Mouse (Mus musculus) right cerebral cortex, adult 18-20 months (tissue): ENCODE measurements around the gene Rel.
A peak's percentile ranks its signal among the peaks of the same experiment; 100 is the strongest.
"Not testable (repeated sequence)": the region's sequence is repeated elsewhere in the genome, so short reads cannot be mapped to it uniquely, and the experiment has no call there.

Experiments
- DNase-seq: peaks from one replicate; pipeline ENCODE4 v3.0.0; 2022; ENCODE audit warnings: mixed read lengths

Gene Rel

DNA sequence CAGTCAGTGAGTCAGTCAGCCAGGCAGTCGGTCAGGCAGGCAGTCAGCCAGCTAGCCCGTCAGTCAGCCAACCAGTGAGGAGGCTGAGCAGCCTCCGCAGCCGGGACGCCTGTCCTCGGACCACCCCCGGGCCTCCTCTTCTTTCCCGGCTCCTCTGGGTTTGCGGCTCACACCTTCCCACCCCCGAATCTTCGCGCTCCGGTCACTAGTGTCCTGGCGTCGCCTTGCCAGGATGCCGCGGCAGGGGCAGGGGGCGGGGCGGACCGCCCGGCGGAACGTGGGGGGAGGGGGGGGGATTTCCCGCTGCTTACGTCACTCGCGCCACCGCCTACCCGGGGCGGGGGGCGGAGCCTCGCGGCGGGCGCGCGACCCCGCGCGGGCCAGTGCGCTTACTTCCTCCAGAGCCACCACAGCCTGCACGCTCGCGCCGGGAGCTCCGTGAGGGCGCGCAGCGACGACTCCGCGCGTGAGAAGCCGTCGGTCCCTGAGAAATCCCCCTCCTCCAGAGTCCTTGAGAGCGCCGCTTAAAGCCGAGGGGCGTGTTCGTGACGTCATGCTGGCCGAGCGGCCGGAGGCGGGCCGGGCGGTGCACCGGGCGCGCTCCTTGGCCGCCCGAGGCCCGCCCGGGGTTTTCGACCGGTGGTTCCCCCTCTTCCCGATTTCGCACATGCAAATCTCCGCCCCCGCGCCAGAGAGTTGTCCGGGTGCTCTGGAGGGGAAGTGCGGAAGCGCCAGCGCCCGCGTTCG lies at the start of gene Rel:
Gene Rel (minus strand): TSS at position 211 of the 747 bp plus-strand sequence.
- peak; percentile 93 for DNase-seq

GRCm38 (mm10) chr11:23818745-23819144 lies 48.0 kb upstream of the Rel start:
- no peak for DNase-seq

GRCm38 (mm10) chr11:23810741-23811140 lies 40.0 kb upstream of the Rel start:
- DNase-seq = no peak

DNA sequence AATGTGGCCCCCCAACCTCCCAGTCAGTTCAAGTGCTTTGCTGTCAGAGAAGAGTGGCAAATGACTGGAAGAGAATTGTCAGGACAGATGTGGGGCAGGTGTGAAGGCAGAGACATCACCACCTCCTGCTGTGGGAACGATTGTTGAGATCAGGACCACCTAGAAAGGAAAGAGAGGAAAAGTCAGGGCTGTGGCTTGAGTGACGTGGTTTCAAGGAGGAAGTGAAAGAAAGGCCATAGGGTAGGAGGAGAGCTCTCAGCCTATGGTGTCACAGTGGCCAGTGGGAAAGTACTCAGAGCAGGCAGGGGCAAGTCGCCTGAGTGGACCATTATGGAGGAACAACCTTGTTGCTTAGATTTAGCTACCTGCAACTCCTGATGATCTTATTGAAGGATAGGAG lies 34.9 kb upstream of the Rel start:
- DNase-seq = no peak

DNA sequence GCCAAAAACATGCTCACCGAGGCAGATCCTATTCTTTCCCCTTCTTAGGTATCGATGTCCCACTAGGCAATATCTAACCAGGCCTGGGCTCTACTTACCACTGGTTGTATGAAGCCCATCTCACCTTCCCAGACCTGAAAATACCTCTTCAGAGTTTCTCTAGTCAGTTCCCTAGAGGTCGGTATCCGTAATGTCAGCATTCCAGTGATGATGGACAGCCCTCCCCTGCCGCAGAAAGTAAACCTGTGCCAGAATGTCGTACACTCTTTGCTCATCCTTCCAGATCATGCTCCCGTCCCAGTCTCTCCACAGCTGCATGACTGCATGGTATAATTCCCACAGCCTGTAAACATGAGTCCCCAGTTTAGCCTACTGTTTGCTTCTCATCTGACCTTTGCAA lies 32.4 kb upstream of the Rel start:
- DNase-seq = no peak

- DNase-seq = no peak
Observed at GRCm38 (mm10) chr11:23802256-23802655, 31.5 kb upstream of the Rel start.

DNA sequence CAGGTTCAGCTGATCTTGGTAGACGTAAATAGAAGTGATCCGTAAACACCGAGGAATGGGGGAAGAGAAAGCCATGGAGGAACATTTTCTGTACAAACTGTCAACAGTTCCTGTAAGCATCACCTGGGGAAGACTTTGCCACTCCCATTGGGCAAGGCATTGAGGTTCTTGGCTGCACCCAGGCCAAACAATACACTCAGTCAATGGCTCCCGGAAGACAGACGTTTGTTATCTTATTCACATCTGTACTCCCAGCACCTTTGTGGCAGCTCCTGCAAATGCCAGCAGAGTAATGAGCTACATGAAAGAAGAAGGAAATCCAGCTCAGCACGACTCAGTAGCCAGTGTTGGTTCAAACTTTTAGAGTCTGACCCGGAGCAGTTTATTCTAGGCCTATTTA lies 31.1 kb upstream of the Rel start:
- no peak for DNase-seq

GRCm38 (mm10) chr11:23783677-23784076 lies 12.9 kb upstream of the Rel start:
- DNase-seq = not testable (repeated sequence)

DNA sequence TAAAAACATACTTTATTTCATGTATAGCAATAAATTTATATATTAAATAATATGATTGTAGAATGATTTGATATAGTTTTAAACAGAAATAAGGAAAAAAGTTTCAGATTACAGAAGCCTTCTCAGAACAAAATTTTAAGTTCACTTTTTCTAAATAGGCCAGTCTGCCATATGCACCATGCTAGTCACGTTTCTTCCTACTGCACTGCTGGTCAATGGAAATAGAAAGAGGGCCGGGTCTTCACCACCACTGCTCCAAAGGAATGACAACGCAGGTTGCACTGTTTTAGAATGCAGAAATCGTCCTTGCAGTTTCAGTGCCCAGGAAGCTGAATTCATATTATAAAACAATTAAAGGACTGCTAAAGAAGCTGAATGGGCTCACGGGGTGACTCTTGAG lies 12.3 kb upstream of the Rel start:
- DNase-seq = no peak

DNA sequence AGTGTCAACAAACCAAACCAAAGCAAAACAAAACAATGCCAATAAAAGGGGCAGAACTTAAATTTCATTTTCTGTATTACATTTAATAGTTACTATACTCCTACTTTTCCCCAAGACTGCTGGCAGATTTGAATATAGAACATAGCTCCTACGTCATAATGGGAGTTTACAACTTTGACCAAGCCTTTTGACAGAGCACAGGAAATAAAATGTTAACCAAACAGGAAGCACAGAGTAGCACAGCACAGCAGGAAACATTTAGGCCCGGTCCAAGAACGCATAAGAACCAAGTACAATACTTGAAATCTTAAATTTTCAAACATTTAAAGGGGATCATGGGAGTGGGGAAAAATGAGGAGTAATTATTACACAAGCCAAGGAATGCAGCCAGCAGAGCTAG lies 11.3 kb upstream of the Rel start:
- no peak for DNase-seq

DNA sequence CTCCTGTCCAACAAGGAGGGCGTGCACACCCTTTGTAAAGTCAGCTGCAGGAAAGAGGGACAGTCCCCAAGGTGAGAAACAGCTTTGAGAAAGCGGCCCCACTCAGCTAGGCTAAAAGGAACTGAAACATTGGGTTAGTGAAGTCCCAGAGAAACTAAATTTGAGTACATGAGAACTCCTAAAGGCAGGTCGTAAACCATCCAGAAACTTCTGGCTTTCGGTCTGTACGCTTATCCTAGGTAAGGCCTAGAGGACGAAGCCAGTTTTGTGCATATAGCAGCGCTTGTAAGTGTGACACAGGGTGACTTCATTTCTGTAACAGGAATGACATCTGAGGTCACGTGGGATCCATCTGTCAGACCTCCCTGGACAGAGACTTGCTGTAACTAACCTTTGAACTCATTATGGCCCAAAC lies 8.0 kb upstream of the Rel start:
- no peak for DNase-seq

GRCm38 (mm10) chr11:23772471-23772870 lies 1.7 kb upstream of the Rel start:
- DNase-seq = no peak

DNA sequence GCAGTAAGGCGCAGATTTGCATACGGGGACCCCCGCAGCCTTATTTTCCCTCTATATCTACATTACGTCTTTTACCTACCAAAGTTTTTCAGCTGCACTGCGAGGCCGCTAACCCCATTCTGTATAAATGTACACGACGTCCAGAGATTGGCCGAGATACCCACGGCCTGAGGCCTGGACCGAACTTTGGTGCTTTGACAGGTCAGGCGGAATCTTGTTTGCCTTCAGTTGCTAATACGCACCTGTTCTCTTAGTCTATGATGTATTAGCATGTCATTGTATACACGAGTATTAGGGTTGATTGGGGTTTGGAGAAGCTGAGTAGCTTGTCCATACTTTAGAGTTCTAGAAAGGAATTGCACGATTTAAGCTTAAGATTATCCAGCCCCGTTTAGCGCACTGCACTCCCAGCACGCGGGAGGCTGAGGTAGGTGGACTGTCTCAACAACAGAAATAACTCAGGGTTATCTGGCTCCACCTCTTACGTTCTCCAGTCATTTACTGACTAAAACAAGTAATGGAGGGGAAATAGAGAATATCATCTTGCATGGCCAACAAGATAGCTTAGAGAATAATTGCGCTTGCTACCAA lies 832 bp upstream of the Rel start:
- peak; percentile 5 for DNase-seq

DNA sequence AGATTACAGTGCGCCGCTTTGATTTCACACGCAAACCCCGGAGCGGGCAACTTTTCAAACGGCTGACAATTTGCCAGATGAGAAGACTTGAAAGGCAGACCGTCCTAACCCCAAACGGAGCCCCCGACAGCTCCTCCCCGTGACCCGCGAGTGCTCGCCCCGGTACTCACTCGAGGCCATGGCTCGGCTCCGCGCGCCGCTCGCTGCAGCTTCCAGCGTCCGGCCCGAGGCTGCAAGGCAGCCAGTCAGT lies 335 bp downstream of the Rel start:
- no peak for DNase-seq

- DNase-seq = no peak
Observed at GRCm38 (mm10) chr11:23769686-23770509, 872 bp downstream of the Rel start.

DNA sequence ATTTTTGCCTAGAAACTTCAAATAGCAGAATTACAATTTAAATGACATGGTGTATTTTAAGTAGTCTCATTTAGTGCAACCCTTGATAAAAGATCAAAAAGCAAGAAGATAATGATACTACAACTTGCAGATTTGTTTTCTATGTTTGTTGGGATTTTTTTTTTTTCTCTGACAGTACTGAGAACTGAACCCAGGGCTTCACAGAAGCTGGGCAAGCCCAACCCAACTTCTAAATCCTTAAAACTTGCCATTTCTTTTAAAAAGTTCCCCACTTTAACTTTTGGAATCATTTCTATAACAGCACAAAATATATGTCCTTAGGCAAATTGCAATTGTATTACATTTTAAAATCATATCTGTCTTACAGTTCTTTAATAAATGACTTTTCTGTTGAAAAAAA lies 1.7 kb downstream of the Rel start:
- no peak for DNase-seq

GRCm38 (mm10) chr11:23767928-23768327 lies 2.8 kb downstream of the Rel start:
- no peak for DNase-seq

DNA sequence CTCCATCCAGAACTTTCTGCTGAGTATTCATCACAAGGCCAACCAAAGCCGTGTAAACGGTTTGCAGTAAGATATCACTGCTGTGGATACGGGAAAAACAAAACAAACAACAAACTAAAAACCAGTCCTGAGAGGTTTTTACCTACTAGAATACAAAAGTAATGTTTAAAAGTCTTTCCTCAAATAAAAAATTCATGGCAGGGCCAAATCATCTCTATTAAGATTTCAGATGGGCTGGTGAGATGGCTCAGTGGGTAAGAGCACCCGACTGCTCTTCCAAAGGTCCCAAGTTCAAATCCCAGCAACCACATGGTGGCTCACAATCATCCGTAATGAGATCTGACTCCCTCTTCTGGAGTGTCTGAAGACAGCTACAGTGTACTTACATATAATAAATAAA lies 3.4 kb downstream of the Rel start:
- DNase-seq = not testable (repeated sequence)

GRCm38 (mm10) chr11:23762635-23763034 lies 8.1 kb downstream of the Rel start:
- no peak for DNase-seq

GRCm38 (mm10) chr11:23758218-23758617 lies 12.6 kb downstream of the Rel start:
- no peak for DNase-seq

GRCm38 (mm10) chr11:23754329-23754728 lies 16.4 kb downstream of the Rel start:
- no peak for DNase-seq

DNA sequence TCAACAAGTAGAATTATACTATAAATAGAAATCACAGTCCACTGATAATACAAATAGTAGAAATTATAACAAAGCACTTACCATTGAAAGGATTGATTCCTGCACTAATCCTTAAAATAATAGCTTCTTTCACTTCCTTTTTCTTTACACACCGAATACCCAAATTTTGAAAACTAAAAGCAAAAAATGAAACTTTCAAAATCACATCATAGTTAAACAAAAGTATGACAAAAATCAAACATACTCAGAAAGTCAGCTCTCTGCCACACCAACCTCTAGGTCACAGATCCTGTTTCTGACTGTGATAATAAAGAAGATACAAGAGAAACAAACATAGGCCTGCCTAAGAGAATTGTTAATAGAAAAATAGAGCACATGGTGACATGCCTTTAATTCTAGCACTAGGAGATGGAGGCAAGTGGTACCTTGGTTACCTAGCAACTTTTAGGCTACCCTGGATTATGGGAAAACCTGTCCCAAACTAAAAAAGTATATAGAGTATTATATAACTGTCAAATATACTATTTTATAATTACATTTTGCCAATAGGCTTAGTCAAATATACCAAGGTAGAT lies 17.5 kb downstream of the Rel start:
- DNase-seq = no peak

DNA sequence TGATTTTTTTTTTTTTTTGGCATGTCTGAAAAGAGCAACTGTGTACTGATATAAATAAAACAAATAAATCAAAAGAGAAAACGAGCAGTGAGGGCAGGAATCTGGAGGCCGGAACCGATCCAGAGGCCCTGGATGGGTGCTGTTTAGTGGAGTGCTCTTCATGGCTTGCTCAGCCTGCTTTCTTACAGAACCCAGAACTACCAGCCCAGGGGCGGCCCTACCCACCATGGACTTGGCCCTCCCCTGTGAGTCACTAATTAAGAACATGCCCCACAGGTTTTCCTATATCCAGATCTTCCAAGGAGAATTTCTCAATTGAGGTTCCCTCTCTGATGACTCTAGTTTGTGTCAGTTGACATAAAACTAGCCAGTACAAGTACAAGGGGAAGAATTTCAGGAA lies 24.7 kb downstream of the Rel start:
- no peak for DNase-seq

DNA sequence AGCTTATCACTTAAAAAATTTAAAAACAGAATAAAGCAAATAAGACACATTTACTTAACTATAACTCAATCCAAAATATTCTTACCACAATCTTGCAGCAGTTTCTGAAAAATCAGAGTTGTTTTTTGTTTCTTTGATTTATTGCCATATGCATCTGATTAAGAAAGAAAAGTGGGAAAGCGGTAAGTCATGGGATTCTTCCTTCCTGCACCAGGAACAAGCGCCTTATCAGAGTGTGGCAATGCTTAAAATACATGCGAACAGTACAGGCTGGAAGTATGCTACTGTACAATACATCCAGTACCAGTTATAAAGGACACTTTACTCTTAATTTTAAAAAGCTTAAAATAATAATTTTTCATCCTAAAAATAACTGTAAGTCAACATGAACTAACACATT lies 26.4 kb downstream of the Rel start:
- no peak for DNase-seq
